Mouse (Mus musculus): ENCODE measurements at regions not wholly inside any gene's neighbourhood (a gene's known extent, or its start where the extent isn't known, plus 50 kb on each side); places are given as distances from the start of the nearest gene placed in this dataset.

GRCm38 (mm10) chr11:52634189-52634588, 130.2 kb upstream of the Fstl4 start:
- no peak for DNase-seq

- peak; percentile 21 to 25 for DNase-seq
Observed at GRCm38 (mm10) chr11:52635716-52636389, 128.6 kb upstream of the Fstl4 start.

- DNase-seq = no peak
Observed at GRCm38 (mm10) chr11:52638939-52639338, 125.5 kb upstream of the Fstl4 start.

- DNase-seq = no peak
Observed at GRCm38 (mm10) chr11:52641725-52642338, 122.6 kb upstream of the Fstl4 start.

- no peak for DNase-seq
Observed at GRCm38 (mm10) chr11:52644081-52644768, 120.2 kb upstream of the Fstl4 start.

- no peak for DNase-seq
Observed at GRCm38 (mm10) chr11:52648176-52648839, 116.1 kb upstream of the Fstl4 start.

GRCm38 (mm10) chr11:52648849-52649400, 115.5 kb upstream of the Fstl4 start:
- no peak for DNase-seq

GRCm38 (mm10) chr11:52654640-52655039, 109.8 kb upstream of the Fstl4 start:
- DNase-seq = no peak

GRCm38 (mm10) chr11:52655720-52656474, 108.5 kb upstream of the Fstl4 start:
- no peak for DNase-seq

GRCm38 (mm10) chr11:52661234-52661633, 103.2 kb upstream of the Fstl4 start:
- DNase-seq = no peak

- peak; percentile 16 for DNase-seq
Observed at GRCm38 (mm10) chr11:52661894-52662593, 102.4 kb upstream of the Fstl4 start.

- no peak for DNase-seq
Observed at GRCm38 (mm10) chr11:52665343-52665742, 99.1 kb upstream of the Fstl4 start.

- no peak for DNase-seq
Observed at GRCm38 (mm10) chr11:52675022-52675421, 89.4 kb upstream of the Fstl4 start.

GRCm38 (mm10) chr11:52678259-52678658, 86.2 kb upstream of the Fstl4 start:
- DNase-seq = no peak

- DNase-seq = no peak
Observed at GRCm38 (mm10) chr11:52685436-52685835, 79.0 kb upstream of the Fstl4 start.

- no peak for DNase-seq
Observed at GRCm38 (mm10) chr11:52692701-52693100, 71.7 kb upstream of the Fstl4 start.

GRCm38 (mm10) chr11:52701682-52702081, 62.8 kb upstream of the Fstl4 start:
- no peak for DNase-seq

GRCm38 (mm10) chr11:52703391-52703790, 61.0 kb upstream of the Fstl4 start:
- no peak for DNase-seq

Measured in cerebellum, postnatal 14 days (tissue).